Mouse (Mus musculus): ENCODE data around the gene Klhl8. TPM values are rescaled to one million over a fixed set of nuclear protein-coding genes. Genes with fewer than 3 reads are reported as not detected.

Klhl8 gene
- polyA plus RNA-seq, 1 experiment from 2014 or later: 14.1 TPM

GRCm38 (mm10) chr5:103822949-103823348, 88.1 kb downstream of the Klhl8 start:
- peak overlapping the region; percentile 21; the same call in 1 of the 2 replicates for H3K27ac ChIP-seq (ENCODE audit: low read length)

GRCm38 (mm10) chr5:103821500-103822298, 89.4 kb downstream of the Klhl8 start:
- 0 out of 2 replicates have a peak, but pooled peaks cover 4% of the 10 kb centered on the region for H3K4me1 ChIP-seq (ENCODE audit: control insufficient read depth, insufficient read depth, low read length)
- H3K4me2 ChIP-seq (ENCODE audit: low read depth, low read length): no peak overlapping the region
- no peak overlapping the region for H3K27ac ChIP-seq (ENCODE audit: low read length)
- no peaks in the 10 kb centered on the region for H3K9me3 ChIP-seq (replicated peaks; ENCODE audit: control insufficient read depth, low read length)
- no peaks in the 10 kb centered on the region for H3K27me3 ChIP-seq (ENCODE audit: control insufficient read depth, insufficient read depth, low read length)
- no peak for ATAC-seq (ENCODE audit: insufficient read depth, low FRiP score)
- H3K9ac ChIP-seq (ENCODE audit: low read length): no peak overlapping the region
- H3K4me3 ChIP-seq (replicated peaks; ENCODE audit: low read length): no peak overlapping the region
- 63% methylated on average over 13 of the region's 13 CpGs for WGBS
- H3K36me3 ChIP-seq (ENCODE audit: control insufficient read depth, insufficient read depth, low read length): no peaks in the 10 kb centered on the region

More at GRCm38 (mm10) chr5:103822949-103823348, 88.1 kb downstream of the Klhl8 start:
- Histone ChIP-seq H3K36me3 (ENCODE audit: control insufficient read depth, insufficient read depth, low read length) (no peaks in the 10 kb centered on the region), H3K4me2 (ENCODE audit: low read depth, low read length) (no peak overlapping the region), H3K9me3 (replicated peaks; ENCODE audit: control insufficient read depth, low read length) (no peaks in the 10 kb centered on the region), H3K4me3 (replicated peaks; ENCODE audit: low read length) (no peak overlapping the region), H3K9ac (ENCODE audit: low read length) (no peak overlapping the region), H3K27me3 (ENCODE audit: control insufficient read depth, insufficient read depth, low read length) (no peaks in the 10 kb centered on the region), H3K4me1 (ENCODE audit: control insufficient read depth, insufficient read depth, low read length) (0 out of 2 replicates have a peak, but pooled peaks cover 4% of the 10 kb centered on the region)
- no peak; the same call in 1 of the 2 replicates for ATAC-seq (ENCODE audit: insufficient read depth, low FRiP score)
- whole genome bisulfite sequencing: 80% methylated on average over 5 of the region's 5 CpGs

DNA sequence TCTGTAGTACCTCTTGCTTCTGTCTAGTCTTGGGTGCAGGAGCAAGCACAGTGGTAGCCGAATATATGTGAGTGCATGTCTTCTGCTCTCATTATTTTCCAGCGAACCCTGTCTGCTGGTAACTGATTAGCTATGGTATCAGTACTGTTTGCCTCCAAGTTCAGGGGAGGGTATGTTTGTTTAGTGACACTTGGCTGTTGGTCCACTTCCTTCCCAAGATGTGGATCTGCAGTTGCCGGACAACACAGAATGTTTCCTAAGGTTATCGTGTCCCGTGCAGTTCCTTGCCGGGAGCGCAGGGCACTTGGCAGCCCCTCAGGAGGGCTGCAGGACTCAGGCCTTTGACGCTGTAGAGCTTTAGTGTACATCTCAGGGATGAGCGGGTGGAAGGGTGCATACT, 90.0 kb downstream of the Klhl8 start:
- no peak overlapping the region for H3K4me2 ChIP-seq (ENCODE audit: low read depth, low read length)
- ATAC-seq (ENCODE audit: insufficient read depth, low FRiP score): peak; percentile 82; the same call in 1 of the 2 replicates
- 0 out of 2 replicates have a peak, but pooled peaks cover 4% of the 10 kb centered on the region for H3K4me1 ChIP-seq (ENCODE audit: control insufficient read depth, insufficient read depth, low read length)
- no peak overlapping the region for H3K9ac ChIP-seq (ENCODE audit: low read length)
- 64% methylated on average over 9 of the region's 9 CpGs for WGBS
- H3K27ac ChIP-seq (ENCODE audit: low read length): no peak overlapping the region
- no peaks in the 10 kb centered on the region for H3K27me3 ChIP-seq (ENCODE audit: control insufficient read depth, insufficient read depth, low read length)
- H3K9me3 ChIP-seq (replicated peaks; ENCODE audit: control insufficient read depth, low read length): no peaks in the 10 kb centered on the region
- no peaks in the 10 kb centered on the region for H3K36me3 ChIP-seq (ENCODE audit: control insufficient read depth, insufficient read depth, low read length)
- no peak overlapping the region for H3K4me3 ChIP-seq (replicated peaks; ENCODE audit: low read length)

DNA sequence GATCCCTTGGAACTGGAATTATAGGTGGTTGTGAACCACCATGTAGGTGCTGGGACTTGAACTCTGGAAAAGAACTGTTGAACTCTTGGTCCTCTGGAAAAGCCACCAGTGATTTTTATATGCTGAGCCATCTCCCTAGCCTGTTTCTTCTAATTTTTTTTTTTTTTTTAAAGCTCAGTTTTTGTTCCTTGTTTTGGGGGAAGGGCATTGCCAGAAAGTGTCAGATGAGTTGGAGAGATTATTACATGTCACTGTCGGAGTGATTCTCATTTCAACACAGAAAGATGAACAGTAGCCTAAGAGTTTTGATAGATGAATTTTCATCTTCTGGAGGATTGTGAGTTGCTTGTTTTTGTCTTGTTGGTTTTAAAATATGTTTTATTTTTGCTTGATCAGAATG, 91.4 kb downstream of the Klhl8 start:
- H3K9me3 ChIP-seq (replicated peaks; ENCODE audit: control insufficient read depth, low read length): no peaks in the 10 kb centered on the region
- no peaks in the 10 kb centered on the region for H3K27me3 ChIP-seq (ENCODE audit: control insufficient read depth, insufficient read depth, low read length)
- no peak overlapping the region for H3K27ac ChIP-seq (ENCODE audit: low read length)
- no peak overlapping the region for H3K9ac ChIP-seq (ENCODE audit: low read length)
- peaks cover 11% of the 10 kb centered on the region for H3K4me1 ChIP-seq (ENCODE audit: control insufficient read depth, insufficient read depth, low read length)
- WGBS: 89% methylated on average over 1 of the region's 1 CpGs
- no peaks in the 10 kb centered on the region for H3K36me3 ChIP-seq (ENCODE audit: control insufficient read depth, insufficient read depth, low read length)
- no peak overlapping the region for H3K4me2 ChIP-seq (ENCODE audit: low read depth, low read length)
- ATAC-seq (ENCODE audit: insufficient read depth, low FRiP score): no peak
- no peak overlapping the region for H3K4me3 ChIP-seq (replicated peaks; ENCODE audit: low read length)

GRCm38 (mm10) chr5:103818602-103819001, 92.5 kb downstream of the Klhl8 start:
- Histone ChIP-seq H3K27ac (ENCODE audit: low read length) (no peak overlapping the region), H3K4me2 (ENCODE audit: low read depth, low read length) (no peak overlapping the region), H3K36me3 (ENCODE audit: control insufficient read depth, insufficient read depth, low read length) (no peaks in the 10 kb centered on the region), H3K4me1 (ENCODE audit: control insufficient read depth, insufficient read depth, low read length) (peaks cover 7% of the 10 kb centered on the region), H3K9ac (ENCODE audit: low read length) (no peak overlapping the region), H3K27me3 (ENCODE audit: control insufficient read depth, insufficient read depth, low read length) (no peaks in the 10 kb centered on the region), H3K9me3 (replicated peaks; ENCODE audit: control insufficient read depth, low read length) (no peaks in the 10 kb centered on the region), H3K4me3 (replicated peaks; ENCODE audit: low read length) (no peak overlapping the region)
- no peak for ATAC-seq (ENCODE audit: insufficient read depth, low FRiP score)
- 87% methylated on average over 9 of the region's 9 CpGs for WGBS

- ATAC-seq (ENCODE audit: insufficient read depth, low FRiP score): 0 out of 2 replicates have a peak, but pooled peaks have one; percentile 14
- H3K27ac ChIP-seq (ENCODE audit: low read length): no peak overlapping the region
- H3K9me3 ChIP-seq (replicated peaks; ENCODE audit: control insufficient read depth, low read length): no peaks in the 10 kb centered on the region
- peaks cover 7% of the 10 kb centered on the region for H3K4me1 ChIP-seq (ENCODE audit: control insufficient read depth, insufficient read depth, low read length)
- no peak overlapping the region for H3K4me2 ChIP-seq (ENCODE audit: low read depth, low read length)
- WGBS: 13% methylated on average over 1 of the region's 1 CpGs
- H3K27me3 ChIP-seq (ENCODE audit: control insufficient read depth, insufficient read depth, low read length): no peaks in the 10 kb centered on the region
- no peaks in the 10 kb centered on the region for H3K36me3 ChIP-seq (ENCODE audit: control insufficient read depth, insufficient read depth, low read length)
- H3K9ac ChIP-seq (ENCODE audit: low read length): no peak overlapping the region
- no peak overlapping the region for H3K4me3 ChIP-seq (replicated peaks; ENCODE audit: low read length)
Measured at GRCm38 (mm10) chr5:103817754-103818153, 93.3 kb downstream of the Klhl8 start.

DNA sequence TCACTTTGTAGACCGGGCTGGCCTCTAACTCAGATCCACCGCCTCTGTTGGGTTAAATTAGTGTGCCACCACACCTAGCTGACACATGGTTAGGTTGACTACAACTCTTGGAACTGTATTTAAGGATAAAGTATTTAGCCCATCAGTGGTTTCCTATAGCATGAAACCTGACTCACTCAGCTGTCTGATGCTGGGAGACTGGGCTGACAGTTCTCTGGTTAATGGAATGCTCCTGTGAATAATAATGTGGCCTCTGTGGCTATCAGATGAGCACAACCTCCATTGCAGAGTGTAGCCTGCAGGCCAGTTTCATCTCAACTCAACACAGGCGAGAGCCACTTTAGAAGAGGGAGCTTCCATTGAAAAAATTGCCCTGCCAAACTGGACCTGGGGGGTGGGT, 94.3 kb downstream of the Klhl8 start:
- H3K4me2 ChIP-seq (ENCODE audit: low read depth, low read length): no peak overlapping the region
- H3K27me3 ChIP-seq (ENCODE audit: control insufficient read depth, insufficient read depth, low read length): no peaks in the 10 kb centered on the region
- no peak overlapping the region for H3K4me3 ChIP-seq (replicated peaks; ENCODE audit: low read length)
- no peak overlapping the region for H3K27ac ChIP-seq (ENCODE audit: low read length)
- H3K4me1 ChIP-seq (ENCODE audit: control insufficient read depth, insufficient read depth, low read length): peaks cover 7% of the 10 kb centered on the region
- H3K36me3 ChIP-seq (ENCODE audit: control insufficient read depth, insufficient read depth, low read length): no peaks in the 10 kb centered on the region
- H3K9ac ChIP-seq (ENCODE audit: low read length): no peak overlapping the region
- ATAC-seq (ENCODE audit: insufficient read depth, low FRiP score): no peak
- H3K9me3 ChIP-seq (replicated peaks; ENCODE audit: control insufficient read depth, low read length): no peaks in the 10 kb centered on the region
- 91% methylated on average over 3 of the region's 3 CpGs for WGBS

DNA sequence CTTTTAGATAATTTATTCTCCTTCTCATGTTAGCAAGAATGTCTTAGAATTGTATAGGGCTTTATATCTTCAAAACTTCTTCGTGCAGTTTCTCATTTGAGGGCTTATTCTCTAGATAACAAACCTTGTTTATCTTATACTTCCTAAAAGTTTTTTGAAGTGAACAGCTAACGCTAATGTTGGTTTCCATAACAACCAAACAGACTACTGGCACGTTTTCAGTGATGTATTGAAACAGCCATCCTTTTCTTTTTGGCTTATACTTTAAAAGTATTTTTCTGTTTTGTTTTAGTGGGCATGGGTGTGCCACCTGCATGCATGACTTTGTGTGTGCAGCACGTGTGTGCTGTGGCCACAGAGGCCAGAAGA, 95.8 kb downstream of the Klhl8 start:
- ATAC-seq (ENCODE audit: insufficient read depth, low FRiP score): no peak

GRCm38 (mm10) chr5:103814551-103815248, 96.4 kb downstream of the Klhl8 start:
- Histone ChIP-seq H3K27ac (ENCODE audit: low read length) (peak overlapping the region; percentile 66), H3K4me1 (ENCODE audit: control insufficient read depth, insufficient read depth, low read length) (peaks cover 7% of the 10 kb centered on the region), H3K4me2 (ENCODE audit: low read depth, low read length) (no peak overlapping the region), H3K9me3 (replicated peaks; ENCODE audit: control insufficient read depth, low read length) (no peaks in the 10 kb centered on the region), H3K36me3 (ENCODE audit: control insufficient read depth, insufficient read depth, low read length) (no peaks in the 10 kb centered on the region), H3K9ac (ENCODE audit: low read length) (no peak overlapping the region), H3K4me3 (replicated peaks; ENCODE audit: low read length) (no peak overlapping the region), H3K27me3 (ENCODE audit: control insufficient read depth, insufficient read depth, low read length) (no peaks in the 10 kb centered on the region)
- 37% methylated on average over 16 of the region's 16 CpGs for WGBS
- ATAC-seq (ENCODE audit: insufficient read depth, low FRiP score): peak; percentile 51; the same call in 1 of the 2 replicates

More for the DNA sequence above, 95.8 kb downstream of the Klhl8 start:
- Histone ChIP-seq H3K4me3 (replicated peaks; ENCODE audit: low read length) (no peak overlapping the region), H3K9ac (ENCODE audit: low read length) (no peak overlapping the region), H3K27me3 (ENCODE audit: control insufficient read depth, insufficient read depth, low read length) (no peaks in the 10 kb centered on the region), H3K27ac (ENCODE audit: low read length) (no peak overlapping the region), H3K36me3 (ENCODE audit: control insufficient read depth, insufficient read depth, low read length) (no peaks in the 10 kb centered on the region), H3K4me1 (ENCODE audit: control insufficient read depth, insufficient read depth, low read length) (peaks cover 7% of the 10 kb centered on the region), H3K9me3 (replicated peaks; ENCODE audit: control insufficient read depth, low read length) (no peaks in the 10 kb centered on the region), H3K4me2 (ENCODE audit: low read depth, low read length) (no peak overlapping the region)
- WGBS: 30% methylated on average over 4 of the region's 4 CpGs
